Mouse (Mus musculus) ES-Bruce4 (cell line): ENCODE data around the gene Nxpe3. TPM values are rescaled to one million over a fixed set of nuclear protein-coding genes. Genes with fewer than 3 reads are reported as not detected.

ENCODE experiments used
- H3K27ac ChIP-seq: 2 replicates; pipeline ENCODE4 v1.5.1; 2012; ENCODE audit warnings: low read length, inconsistent platforms; ENCODE audit not compliant: insufficient read depth
- H3K27me3 ChIP-seq: 2 replicates; pipeline ENCODE4 v1.6.1; 2012; ENCODE audit warnings: mild to moderate bottlenecking, low read length, inconsistent platforms; ENCODE audit not compliant: control insufficient read depth, poor library complexity, insufficient read depth, severe bottlenecking
- H3K36me3 ChIP-seq: 2 replicates; pipeline ENCODE4 v1.6.1; 2012; ENCODE audit warnings: inconsistent platforms, mild to moderate bottlenecking, low read length, moderate library complexity; ENCODE audit not compliant: control insufficient read depth, poor library complexity, insufficient read depth, severe bottlenecking
- H3K4me1 ChIP-seq: one replicate; pipeline ENCODE4 v1.8.1; 2011; ENCODE audit warnings: low read length; ENCODE audit not compliant: control insufficient read depth, insufficient read depth
- H3K4me3 ChIP-seq: 2 replicates; pipeline ENCODE4 v1.5.1; 2011; ENCODE audit warnings: low read depth, mild to moderate bottlenecking, low read length
- H3K9ac ChIP-seq: 2 replicates; pipeline ENCODE4 v1.6.1; 2012; ENCODE audit warnings: low read depth, mild to moderate bottlenecking, inconsistent platforms; ENCODE audit not compliant: poor library complexity, severe bottlenecking
- H3K9me3 ChIP-seq: replicated peaks from 2 replicates; pipeline ENCODE4 v1.6.1; 2012; ENCODE audit warnings: mild to moderate bottlenecking, low read length, inconsistent platforms; ENCODE audit not compliant: control insufficient read depth, poor library complexity, insufficient read depth, severe bottlenecking
- CTCF ChIP-seq: IDR thresholded peaks from one replicate; pipeline ENCODE4 v1.8.1; 2011; ENCODE audit warnings: low read depth, low read length
- EP300 ChIP-seq: IDR thresholded peaks from 2 replicates; pipeline ENCODE4 v1.6.1; 2011; ENCODE audit warnings: low read depth, low read length; ENCODE audit not compliant: insufficient read depth
- POLR2A ChIP-seq: IDR thresholded peaks from one replicate; pipeline ENCODE4 v1.8.1; 2011; ENCODE audit warnings: low read length; ENCODE audit not compliant: insufficient read depth
- polyA plus RNA-seq: library from polyadenylated mRNA; stranded (reverse); fragments of >200 nt; gene quantifications from 2 replicates; pipeline ENCODE4 v1.2.4, GENCODE M21; 2011; ENCODE audit warnings: low read depth; ENCODE audit not compliant: missing spikeins, insufficient read depth, insufficient read length

The Nxpe3 gene
- polyA plus RNA-seq, 1 experiment = 4.3 TPM

GRCm38 (mm10) chr16:55811792-55812191 lies 83.3 kb downstream of the Nxpe3 start:
- TF ChIP-seq EP300 (no peak), CTCF (no peak), POLR2A (no peak)
- peaks cover 24% of the 10 kb centered on the region for H3K36me3 ChIP-seq
- no peaks in the 10 kb centered on the region for H3K4me1 ChIP-seq
- no peak overlapping the region for H3K27ac ChIP-seq
- no peak overlapping the region for H3K9ac ChIP-seq
- no peaks in the 10 kb centered on the region for H3K27me3 ChIP-seq
- no peak overlapping the region for H3K4me3 ChIP-seq
- H3K9me3 ChIP-seq = no peaks in the 10 kb centered on the region

GRCm38 (mm10) chr16:55809779-55810514 lies 85.1 kb downstream of the Nxpe3 start:
- Histone ChIP-seq H3K9me3 (no peaks in the 10 kb centered on the region), H3K9ac (no peak overlapping the region), H3K27ac (no peak overlapping the region), H3K4me3 (no peak overlapping the region), H3K4me1 (no peaks in the 10 kb centered on the region), H3K36me3 (peaks cover 14% of the 10 kb centered on the region), H3K27me3 (no peaks in the 10 kb centered on the region)
- no peak for TF ChIP-seq CTCF
- TF ChIP-seq EP300 = no peak
- TF ChIP-seq POLR2A = no peak

- Histone ChIP-seq H3K4me1 (no peaks in the 10 kb centered on the region), H3K36me3 (peaks cover 11% of the 10 kb centered on the region), H3K4me3 (no peak overlapping the region), H3K9me3 (no peaks in the 10 kb centered on the region), H3K27ac (no peak overlapping the region), H3K27me3 (no peaks in the 10 kb centered on the region), H3K9ac (no peak overlapping the region)
- no peak for TF ChIP-seq EP300
- TF ChIP-seq POLR2A = no peak
- no peak for TF ChIP-seq CTCF
Observed at GRCm38 (mm10) chr16:55809345-55809744, 85.7 kb downstream of the Nxpe3 start.

DNA sequence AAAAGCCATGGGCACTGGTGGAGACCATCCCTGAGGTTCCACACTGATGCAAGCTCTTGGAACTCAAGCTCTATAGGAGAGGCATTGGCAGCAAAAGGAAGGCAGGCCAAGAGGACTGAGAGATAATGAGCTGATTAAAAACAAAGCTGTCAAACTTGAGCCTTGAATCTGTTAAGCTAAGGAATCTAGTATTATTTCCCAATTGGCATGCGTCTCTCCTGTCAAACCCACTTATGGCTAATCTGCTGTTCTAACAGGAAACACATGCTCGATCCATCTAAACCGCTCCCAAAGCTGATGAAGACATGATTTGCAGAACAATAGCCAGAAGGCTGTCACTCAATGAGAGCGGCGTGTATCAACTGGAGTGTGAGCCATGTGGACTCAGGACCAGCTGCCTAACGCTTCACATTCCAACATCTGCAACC lies 87.6 kb downstream of the Nxpe3 start:
- no peak for TF ChIP-seq EP300
- Histone ChIP-seq H3K9ac (no peak overlapping the region), H3K27ac (no peak overlapping the region), H3K4me1 (no peaks in the 10 kb centered on the region), H3K4me3 (no peak overlapping the region), H3K9me3 (no peaks in the 10 kb centered on the region), H3K27me3 (no peaks in the 10 kb centered on the region), H3K36me3 (peaks cover 7% of the 10 kb centered on the region; the same call in 1 of the 2 replicates)

DNA sequence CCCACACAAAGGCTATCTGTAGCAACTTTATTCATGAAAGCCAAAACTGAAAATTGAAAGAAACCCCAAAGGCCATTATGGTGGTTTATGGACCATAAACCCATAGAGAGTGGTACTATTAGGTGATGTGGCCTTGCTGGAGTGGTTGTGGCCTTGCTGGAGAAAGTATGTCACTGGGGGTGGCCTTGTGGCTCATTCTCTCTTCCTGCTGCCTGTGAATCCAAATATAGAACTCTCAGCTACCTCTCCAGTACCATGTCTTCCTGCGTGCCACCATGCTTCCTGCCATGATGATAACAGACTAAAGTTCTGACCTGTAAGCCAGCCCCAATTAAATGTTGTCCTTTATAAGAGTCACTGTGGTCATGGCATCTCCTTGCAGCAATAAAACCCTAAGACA lies 90.3 kb downstream of the Nxpe3 start:
- no peaks in the 10 kb centered on the region for H3K9me3 ChIP-seq
- H3K27me3 ChIP-seq = no peaks in the 10 kb centered on the region
- H3K4me1 ChIP-seq = no peaks in the 10 kb centered on the region
- TF ChIP-seq EP300 (no peak), CTCF (no peak), POLR2A (no peak)
- no peak overlapping the region for H3K4me3 ChIP-seq
- H3K36me3 ChIP-seq = no peaks in the 10 kb centered on the region
- H3K27ac ChIP-seq = no peak overlapping the region
- H3K9ac ChIP-seq = no peak overlapping the region

DNA sequence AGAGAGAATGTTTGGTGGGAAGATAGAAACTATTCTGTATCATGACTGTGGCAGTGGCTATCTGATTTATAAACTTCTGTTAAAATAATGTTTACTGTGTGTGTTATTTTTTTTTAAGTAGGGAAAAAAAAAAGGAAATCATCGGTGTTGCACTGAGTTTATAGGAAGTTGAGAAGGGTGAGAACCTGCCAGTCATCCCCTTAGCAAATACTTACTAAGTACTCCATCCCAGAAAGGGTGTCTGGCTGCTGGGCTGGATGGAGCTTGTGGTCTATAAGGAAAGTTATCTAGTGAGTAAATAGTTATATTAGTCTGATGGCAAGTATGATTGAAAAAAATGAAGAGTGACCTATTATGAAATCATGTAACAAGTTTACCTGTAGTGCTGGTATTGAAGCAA lies 93.5 kb downstream of the Nxpe3 start:
- no peak overlapping the region for H3K4me3 ChIP-seq
- no peaks in the 10 kb centered on the region for H3K36me3 ChIP-seq
- no peak overlapping the region for H3K9ac ChIP-seq
- no peaks in the 10 kb centered on the region for H3K4me1 ChIP-seq
- H3K27me3 ChIP-seq = no peaks in the 10 kb centered on the region
- H3K27ac ChIP-seq = no peak overlapping the region
- no peaks in the 10 kb centered on the region for H3K9me3 ChIP-seq
- TF ChIP-seq EP300 = no peak
- no peak for TF ChIP-seq CTCF
- no peak for TF ChIP-seq POLR2A
